Mouse (Mus musculus) heart, adult 2 months (tissue): ENCODE measurements around the gene F2rl1.

Source experiments
- CTCF ChIP-seq: fragments of 200-600 bp; IDR thresholded peaks from 2 replicates; pipeline ENCODE4 v1.8.1; 2022; ENCODE audit warnings: antibody characterized with exemption, mild to moderate bottlenecking, moderate library complexity
- EP300 ChIP-seq: fragments of 200-500 bp; IDR thresholded peaks from 2 replicates; pipeline ENCODE4 v1.6.1; 2011; ENCODE audit warnings: low read depth, low read length, control low read depth; ENCODE audit not compliant: insufficient read depth

- TF ChIP-seq CTCF, result no peak
- TF ChIP-seq EP300, result no peak
Observed at GRCm38 (mm10) chr13:95548856-95549255, 23.8 kb upstream of the F2rl1 start.
